In genomic region chr7:67916960-67917359, GRCm38 (mm10) we compare ENCODE assay signal across 20 mouse cellular contexts. TPM values are rescaled to one million over a fixed set of nuclear protein-coding genes. Genes with fewer than 3 reads are reported as not detected.
DNase-seq lines count a peak whose midpoint lies in the region; ATAC-seq and TF ChIP-seq lines count a peak whose summit lies in the region.
"Had no signal": no experiment of that assay in that cellular context is flagged by ENCODE, and none has a peak within 500 bp of the region (broad histone marks: within the 10 kb centered on the region; RNA-seq: fewer than 3 reads in every experiment).

No protein-coding gene starts in this region.

- H3K27me3 ChIP-seq in heart, embryonic 11.5 days (ENCODE audit: control insufficient read depth, insufficient read depth, low read length), result no peaks in the 10 kb centered on the region
- no peaks in the 10 kb centered on the region for H3K27me3 ChIP-seq in heart, embryonic 15.5 days
- H3K27me3 ChIP-seq in lung, embryonic 14.5 days (ENCODE audit: insufficient read depth, low read length), result no peaks in the 10 kb centered on the region
- H3K27me3 ChIP-seq: embryonic facial prominence, embryonic 12.5 days; forebrain, embryonic 15.5 days; hindbrain, embryonic 13.5 days; Patski had no signal

- no peak overlapping the region for H3K9ac ChIP-seq in heart, embryonic 11.5 days (ENCODE audit: low read depth, low read length)
- H3K9ac ChIP-seq in heart, embryonic 15.5 days, result no peak overlapping the region
- no peak overlapping the region for H3K9ac ChIP-seq in lung, embryonic 14.5 days
- H3K9ac ChIP-seq: embryonic facial prominence, embryonic 12.5 days; forebrain, embryonic 15.5 days; hindbrain, embryonic 13.5 days had no signal

- H3K4me3 ChIP-seq in heart, embryonic 11.5 days (ENCODE audit: low read depth, low read length), result no peak overlapping the region
- H3K4me3 ChIP-seq in heart, embryonic 15.5 days, result no peak overlapping the region
- no peak overlapping the region for H3K4me3 ChIP-seq in lung, embryonic 14.5 days (ENCODE audit: low read depth, low read length)
- H3K4me3 ChIP-seq: embryonic facial prominence, embryonic 12.5 days; forebrain, embryonic 15.5 days; hindbrain, embryonic 13.5 days had no signal

- intact Hi-C loops in heart, postnatal 36 days (cut with DNase I), result no loop called here

- peaks cover 27% of the 10 kb centered on the region for H3K4me1 ChIP-seq in heart, embryonic 11.5 days (ENCODE audit: control insufficient read depth, insufficient read depth, low read length)
- H3K4me1 ChIP-seq in heart, embryonic 15.5 days (replicated peaks), result peaks cover 30% of the 10 kb centered on the region
- peaks cover 4% of the 10 kb centered on the region; the same call in 1 of the 2 replicates for H3K4me1 ChIP-seq in lung, embryonic 14.5 days (ENCODE audit: insufficient read depth)
- H3K4me1 ChIP-seq: forebrain, embryonic 15.5 days; hindbrain, embryonic 13.5 days had no signal

- DNase-seq in heart, postnatal 36 days, result no peak
- DNase-seq in heart, adult 9 months (ENCODE audit: low spot score in 2 of 2), result no peak
- DNase-seq in lung, embryonic 14.5 days, result peak; percentile 65
- no peak for DNase-seq in lung, postnatal 25 days (ENCODE audit: low spot score)
- DNase-seq in testis, postnatal 10 days (ENCODE audit: low spot score), result peak; percentile 11
- no peak for DNase-seq in testis, postnatal 14 days (ENCODE audit: low spot score)
- DNase-seq: adrenal gland, postnatal 14 days; cerebellum, adult 11-12 months; cerebellum, adult 9-10 months; cerebellum, postnatal 25 days; gastrocnemius, postnatal 36 days; kidney, adult 11 months had no signal

- no peak for ATAC-seq in heart, embryonic 11.5 days (replicated peaks; ENCODE audit: insufficient number of reproducible peaks, low FRiP score, low TSS enrichment)
- ATAC-seq in heart, embryonic 15.5 days (replicated peaks; ENCODE audit: insufficient number of reproducible peaks, insufficient read depth, low FRiP score, low read depth), result no peak
- peak; percentile 56 for ATAC-seq in lung, embryonic 14.5 days (ENCODE audit: insufficient read depth)
- ATAC-seq: activated CD4-positive, CD25-positive, alpha-beta regulatory T cell, adult 4 months; forebrain, embryonic 15.5 days; hindbrain, postnatal 0 days; Patski had no signal

- H3K27ac ChIP-seq in heart, embryonic 11.5 days (ENCODE audit: low read depth, low read length), result peak overlapping the region; percentile 62; the same call in 1 of the 2 replicates
- peak overlapping the region; percentile 65 for H3K27ac ChIP-seq in heart, embryonic 15.5 days
- no peak overlapping the region for H3K27ac ChIP-seq in lung, embryonic 14.5 days (ENCODE audit: low read depth)
- H3K27ac ChIP-seq: embryonic facial prominence, embryonic 12.5 days; forebrain, embryonic 15.5 days; hindbrain, embryonic 13.5 days; hindbrain, postnatal 0 days had no signal

- H3K4me2 ChIP-seq in heart, embryonic 11.5 days, result peak overlapping the region; percentile 35
- H3K4me2 ChIP-seq in heart, embryonic 15.5 days, result peak overlapping the region; percentile 6
- H3K4me2 ChIP-seq in lung, embryonic 14.5 days, result no peak overlapping the region
- H3K4me2 ChIP-seq: embryonic facial prominence, embryonic 12.5 days; forebrain, embryonic 15.5 days; hindbrain, embryonic 13.5 days had no signal

- TF ChIP-seq CTCF in lung, embryonic 14.5 days (IDR thresholded peaks at IDR 0.05; ENCODE audit: low read depth), result no peak

- no peaks in the 10 kb centered on the region for H3K9me3 ChIP-seq in heart, embryonic 11.5 days (replicated peaks; ENCODE audit: control insufficient read depth, low read length)
- no peaks in the 10 kb centered on the region for H3K9me3 ChIP-seq in heart, embryonic 15.5 days (replicated peaks)
- H3K9me3 ChIP-seq in lung, embryonic 14.5 days (ENCODE audit: low read depth, low read length), result no peaks in the 10 kb centered on the region
- H3K9me3 ChIP-seq: embryonic facial prominence, embryonic 12.5 days; forebrain, embryonic 15.5 days; hindbrain, embryonic 13.5 days had no signal

- H3K36me3 ChIP-seq in heart, embryonic 11.5 days (ENCODE audit: control insufficient read depth, insufficient read depth, low read length), result no peaks in the 10 kb centered on the region
- no peaks in the 10 kb centered on the region for H3K36me3 ChIP-seq in heart, embryonic 15.5 days
- no peaks in the 10 kb centered on the region for H3K36me3 ChIP-seq in lung, embryonic 14.5 days (ENCODE audit: insufficient read depth)
- H3K36me3 ChIP-seq: embryonic facial prominence, embryonic 12.5 days; forebrain, embryonic 15.5 days; hindbrain, embryonic 13.5 days had no signal

- WGBS in heart, embryonic 11.5 days (ENCODE audit: insufficient replicate concordance), result 31% methylated on average over 8 of the region's 8 CpGs
- 23% methylated on average over 8 of the region's 8 CpGs for whole genome bisulfite sequencing in heart, embryonic 15.5 days
- WGBS in lung, embryonic 14.5 days, result 33% methylated on average over 8 of the region's 8 CpGs

RNA-seq across cellular contexts. Expression of gene Igf1r, which starts 35.7 kb away (rescaled TPM):
- 16.1 and 19.3 TPM in 2 replicates for polyA plus RNA-seq in heart, embryonic 11.5 days (2014; fragmentation: Nextera tagmentation; extraction: Ambion mirVana)
- total RNA-seq in heart, postnatal 36 days (2021), result 10 to 100 TPM; 15.4 to 21.1 TPM
- polyA plus RNA-seq in heart, embryonic 15.5 days (2015; fragmentation: Nextera tagmentation; extraction: Ambion mirVana), result 13.9 and 16.5 TPM in 2 replicates
- polyA plus RNA-seq in lung, embryonic 14.5 days (2014; fragmentation: Nextera tagmentation; extraction: Ambion mirVana), result 19.6 and 19.7 TPM in 2 replicates

Comparison
In these comparisons a context has a peak if more than half of its experiments do, and no peak if none do; other contexts are left out.
1. DNase-seq: peak in lung, embryonic 14.5 days (single experiment) and testis, postnatal 10 days (single experiment); none in heart, postnatal 36 days (0 of 2), heart, adult 9 months (0 of 2), lung, postnatal 25 days (single experiment) and testis, postnatal 14 days (single experiment).